Mouse (Mus musculus) kidney, postnatal 0 days (tissue): ENCODE measurements around the gene Ube2h. TPM values are rescaled to one million over a fixed set of nuclear protein-coding genes. Genes with fewer than 3 reads are reported as not detected.

Experiments used
- ATAC-seq: fragments of 200-750 bp; cut with Nextera tagmentation; replicated peaks from 2 replicates; pipeline ENCODE4 v1.8.0; 2017; ENCODE audit warnings: low read depth, moderate number of reproducible peaks, moderate TSS enrichment, moderate library complexity; ENCODE audit not compliant: low FRiP score
- DNase-seq: peaks from one replicate; pipeline ENCODE4 v3.0.0-alpha.2; 2016; ENCODE audit warnings: low spot score
- H3K27ac ChIP-seq: fragments of 300-500 bp; sonication (generic); 2 replicates; pipeline ENCODE4 v1.5.1; 2014; ENCODE audit warnings: mild to moderate bottlenecking
- H3K27me3 ChIP-seq: fragments of 300-500 bp; sonication (generic); 2 replicates; pipeline ENCODE4 v1.6.1; 2014; ENCODE audit warnings: low read length, mixed read lengths; ENCODE audit not compliant: insufficient read depth
- H3K36me3 ChIP-seq: fragments of 300-500 bp; sonication (generic); 2 replicates; pipeline ENCODE4 v1.6.1; 2014; ENCODE audit warnings: low read length, mixed read lengths; ENCODE audit not compliant: insufficient read depth
- H3K4me1 ChIP-seq: fragments of 300-500 bp; sonication (generic); replicated peaks from 2 replicates; pipeline ENCODE4 v1.6.1; 2014; ENCODE audit warnings: antibody characterized with exemption, low read length, mixed read lengths; ENCODE audit not compliant: insufficient read depth
- H3K4me2 ChIP-seq: fragments of 300-500 bp; sonication (generic); 2 replicates; pipeline ENCODE4 v1.6.1; 2014; ENCODE audit warnings: mild to moderate bottlenecking, low read length, moderate library complexity, mixed read lengths
- H3K4me3 ChIP-seq: fragments of 300-500 bp; sonication (generic); replicated peaks from 2 replicates; pipeline ENCODE4 v1.5.1; 2014; ENCODE audit warnings: low read depth, low read length
- H3K9ac ChIP-seq: fragments of 300-500 bp; sonication (generic); 2 replicates; pipeline ENCODE4 v1.6.1; 2014; ENCODE audit warnings: low read depth, low read length
- H3K9me3 ChIP-seq: fragments of 300-500 bp; sonication (generic); replicated peaks from 2 replicates; pipeline ENCODE4 v1.6.1; 2016; ENCODE audit warnings: low read length, inconsistent platforms, mixed read lengths
- CTCF ChIP-seq: IDR thresholded peaks from 2 replicates; pipeline ENCODE4 v1.5.1; 2016; ENCODE audit warnings: antibody characterized with exemption, low read depth, mild to moderate bottlenecking, moderate library complexity
- WGBS: fragments of 180-500 bp; shearing (Covaris S2); extraction: QIAGEN DNeasy Blood & Tissue Kit; methylation state at CpG from one replicate; pipeline ENCODE4 v1.1.7; 2014; 5-methylcytosine and 5-hydroxymethylcytosine counted together
- polyA plus RNA-seq: library from polyadenylated mRNA; unstranded; fragments of >200 nt; fragmentation: Nextera tagmentation; extraction: Ambion mirVana; gene quantifications from 2 replicates; pipeline ENCODE4 v1.2.1, GENCODE M21; 2015

Ube2h gene
- 38.2 and 38.7 TPM in 2 replicates for polyA plus RNA-seq

DNA sequence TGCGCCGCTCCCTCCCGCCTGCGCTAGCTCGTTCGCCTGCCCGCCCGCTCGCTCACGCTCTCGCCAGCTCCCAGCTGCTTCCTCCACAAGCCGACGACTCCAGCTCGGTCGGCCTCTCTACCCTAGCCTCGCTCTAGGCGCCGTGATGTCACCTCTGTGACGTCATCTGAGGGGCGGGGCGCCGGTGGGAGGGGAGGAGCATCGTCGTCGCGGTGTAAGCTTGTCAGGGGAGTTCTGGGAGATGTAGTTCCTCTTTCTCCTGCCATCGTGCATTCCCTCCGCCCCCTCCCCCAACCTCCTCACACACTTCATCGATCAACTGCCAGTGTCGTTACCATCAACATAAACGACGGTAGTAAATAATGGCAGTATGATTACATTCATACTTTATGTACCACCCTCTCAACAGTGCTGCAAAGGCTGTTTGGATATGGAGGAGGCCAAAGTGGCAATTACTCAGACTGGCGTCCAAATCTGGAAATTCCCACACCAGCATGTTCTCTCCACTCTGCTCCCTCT, at the start of gene Ube2h:
Gene Ube2h (minus strand): TSS at position 141 of the 519 bp plus-strand sequence.
- H3K9ac ChIP-seq, result peak within 1 kb of the TSS; percentile 81
- H3K4me1 ChIP-seq, result peaks cover 7% of the 10 kb centered on the region
- H3K9me3 ChIP-seq, result no peaks in the 10 kb centered on the region
- WGBS, result under 1% methylated on average over 33 of the region's 33 CpGs
- no peak for TF ChIP-seq CTCF
- DNase-seq (peak; percentile 96), ATAC-seq (peak; percentile 91)
- H3K4me2 ChIP-seq, result peak within 1 kb of the TSS; percentile 85
- peak within 1 kb of the TSS; percentile 93 for H3K27ac ChIP-seq
- no peaks in the 10 kb centered on the region for H3K27me3 ChIP-seq
- H3K36me3 ChIP-seq, result no peaks in the 10 kb centered on the region
- H3K4me3 ChIP-seq, result peak within 1 kb of the TSS; percentile 78

DNA sequence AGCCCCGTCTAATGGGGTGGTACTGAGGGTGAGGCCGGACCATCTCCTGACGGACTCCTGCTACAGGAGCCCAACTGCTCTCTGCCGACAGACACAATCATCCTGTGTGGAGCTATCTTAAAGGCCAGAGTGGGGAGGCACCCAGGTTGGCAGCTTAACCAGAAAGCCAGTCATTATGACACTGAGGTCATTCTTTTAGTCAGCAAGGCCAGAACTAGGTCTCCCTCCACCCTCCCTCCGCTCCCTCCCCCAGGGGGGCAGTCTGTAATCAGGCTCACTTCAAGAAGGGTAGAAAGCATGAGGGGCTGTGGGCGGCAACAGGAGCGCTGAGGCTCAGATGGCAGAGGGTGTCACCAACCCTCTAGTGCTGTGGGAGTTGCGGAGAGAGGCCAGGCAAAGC, 49.3 kb upstream of the Ube2h start:
- Histone ChIP-seq H3K9me3 (no peaks in the 10 kb centered on the region), H3K27ac (no peak overlapping the region), H3K27me3 (no peaks in the 10 kb centered on the region), H3K4me2 (no peak overlapping the region), H3K9ac (no peak overlapping the region), H3K4me3 (no peak overlapping the region), H3K36me3 (no peaks in the 10 kb centered on the region), H3K4me1 (peaks cover 9% of the 10 kb centered on the region)
- DNase-seq (no peak), ATAC-seq (no peak)
- WGBS, result 57% methylated on average over 8 of the region's 8 CpGs
- no peak for TF ChIP-seq CTCF

DNA sequence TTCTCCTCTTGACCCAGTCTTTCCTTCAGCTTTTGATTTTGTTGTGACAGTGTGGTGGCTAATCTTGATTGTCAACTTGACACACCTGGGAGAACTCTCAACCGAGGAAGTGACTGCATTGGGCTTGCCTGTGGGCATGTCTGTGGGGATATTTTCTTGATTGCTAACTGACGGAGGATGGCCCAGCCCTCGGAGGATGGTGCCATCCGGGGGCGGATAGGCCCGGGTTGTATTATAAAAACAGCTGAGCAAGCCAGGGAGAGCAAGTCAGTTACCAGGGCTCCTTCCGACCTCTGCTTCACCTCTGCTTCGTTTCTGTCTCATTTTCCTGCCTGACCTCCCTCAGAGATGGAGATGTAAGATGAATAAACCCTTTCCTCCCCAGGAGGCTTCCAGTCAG, 48.4 kb upstream of the Ube2h start:
- no peak for TF ChIP-seq CTCF
- H3K27me3 ChIP-seq, result no peaks in the 10 kb centered on the region
- H3K4me3 ChIP-seq, result no peak overlapping the region
- no peak for ATAC-seq
- H3K4me1 ChIP-seq, result peaks cover 9% of the 10 kb centered on the region
- no peaks in the 10 kb centered on the region for H3K36me3 ChIP-seq
- DNase-seq, result no peak
- no peak overlapping the region for H3K4me2 ChIP-seq
- H3K9me3 ChIP-seq, result no peaks in the 10 kb centered on the region
- WGBS, result 15% methylated on average over 8 of the region's 8 CpGs
- H3K9ac ChIP-seq, result no peak overlapping the region
- H3K27ac ChIP-seq, result no peak overlapping the region; the same call in 1 of the 2 replicates

DNA sequence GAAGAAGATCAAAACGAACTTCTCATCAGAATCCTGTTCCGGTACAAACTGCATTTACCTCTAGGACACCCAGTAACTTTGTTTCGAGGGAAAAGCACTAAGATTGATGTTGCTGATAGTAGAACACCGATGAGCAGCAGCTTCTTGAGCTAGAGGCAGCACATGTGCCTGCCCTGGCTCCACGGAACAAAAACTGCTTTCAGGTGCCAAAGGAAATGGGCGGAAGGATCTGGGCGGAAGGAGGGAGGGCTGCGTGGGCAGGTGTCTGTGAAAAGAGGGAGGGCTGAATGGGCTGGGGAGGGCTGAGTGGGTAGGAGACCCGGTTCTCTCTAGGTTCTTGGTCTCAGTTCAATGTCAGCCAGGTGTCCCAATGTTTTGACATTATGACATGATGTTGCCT, 47.0 kb upstream of the Ube2h start:
- 63% methylated on average over 9 of the region's 9 CpGs for WGBS
- ATAC-seq (no peak), DNase-seq (no peak)
- Histone ChIP-seq H3K27ac (no peak overlapping the region), H3K27me3 (no peaks in the 10 kb centered on the region), H3K36me3 (no peaks in the 10 kb centered on the region), H3K4me2 (no peak overlapping the region), H3K4me3 (no peak overlapping the region), H3K9me3 (no peaks in the 10 kb centered on the region), H3K4me1 (peaks cover 9% of the 10 kb centered on the region), H3K9ac (no peak overlapping the region)
- TF ChIP-seq CTCF, result no peak

DNA sequence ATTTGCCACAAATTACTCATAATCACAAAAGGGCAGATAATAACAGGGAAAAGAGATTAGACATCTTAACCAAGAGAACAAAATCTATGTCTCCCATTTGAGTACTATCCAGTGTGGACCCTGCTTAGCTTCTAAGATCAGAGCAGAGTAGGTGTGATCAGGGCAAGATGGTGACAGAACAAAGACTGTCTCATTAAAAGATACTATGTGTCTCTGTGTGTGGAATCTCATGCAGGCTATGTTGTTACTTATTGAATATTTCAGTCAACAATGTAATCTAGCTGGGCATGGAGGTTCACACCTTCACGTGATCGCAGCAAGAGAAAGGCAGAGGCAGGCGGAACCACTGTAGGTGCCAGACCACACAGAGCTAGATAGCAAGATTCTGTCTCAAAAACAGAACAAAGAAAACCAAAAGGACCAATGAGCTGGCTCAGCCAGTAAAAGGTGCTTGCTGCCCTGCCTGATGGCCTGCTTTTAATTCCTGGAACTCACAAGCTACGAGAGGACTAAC, 43.0 kb upstream of the Ube2h start:
- 83% methylated on average over 4 of the region's 4 CpGs for WGBS
- no peak overlapping the region for H3K27ac ChIP-seq
- no peak for TF ChIP-seq CTCF

DNA sequence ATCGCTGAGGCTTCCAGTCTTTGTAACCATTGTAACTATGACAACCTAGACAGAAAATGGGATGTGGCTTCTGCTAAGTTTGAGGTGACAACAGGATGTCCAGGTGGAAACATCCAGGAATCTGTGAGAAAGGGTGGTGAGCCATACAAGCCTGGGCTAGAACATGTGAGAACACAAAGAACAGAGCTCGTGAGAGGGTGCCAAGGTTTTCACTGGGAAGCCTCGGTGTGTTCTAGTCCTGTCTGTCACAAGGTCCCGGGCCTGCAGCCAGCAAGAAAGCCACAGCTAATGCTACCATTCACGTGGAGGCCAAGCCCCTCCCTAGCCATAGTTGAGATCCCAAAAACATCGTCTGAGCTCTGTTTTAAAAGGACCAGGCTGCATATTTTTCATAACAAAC, 42.4 kb upstream of the Ube2h start:
- H3K9ac ChIP-seq, result no peak overlapping the region
- H3K4me2 ChIP-seq, result no peak overlapping the region
- H3K9me3 ChIP-seq, result no peaks in the 10 kb centered on the region
- no peaks in the 10 kb centered on the region for H3K27me3 ChIP-seq
- 63% methylated on average over 6 of the region's 6 CpGs for WGBS
- H3K4me1 ChIP-seq, result no peaks in the 10 kb centered on the region
- no peak overlapping the region for H3K27ac ChIP-seq
- ATAC-seq, result no peak
- no peak for TF ChIP-seq CTCF
- H3K36me3 ChIP-seq, result no peaks in the 10 kb centered on the region
- no peak for DNase-seq
- no peak overlapping the region for H3K4me3 ChIP-seq

More for the DNA sequence above, 43.0 kb upstream of the Ube2h start:
- Histone ChIP-seq H3K36me3 (no peaks in the 10 kb centered on the region), H3K4me2 (no peak overlapping the region), H3K4me3 (no peak overlapping the region), H3K27me3 (no peaks in the 10 kb centered on the region), H3K9ac (no peak overlapping the region), H3K9me3 (no peaks in the 10 kb centered on the region), H3K4me1 (no peaks in the 10 kb centered on the region)
- DNase-seq (no peak), ATAC-seq (no peak)

DNA sequence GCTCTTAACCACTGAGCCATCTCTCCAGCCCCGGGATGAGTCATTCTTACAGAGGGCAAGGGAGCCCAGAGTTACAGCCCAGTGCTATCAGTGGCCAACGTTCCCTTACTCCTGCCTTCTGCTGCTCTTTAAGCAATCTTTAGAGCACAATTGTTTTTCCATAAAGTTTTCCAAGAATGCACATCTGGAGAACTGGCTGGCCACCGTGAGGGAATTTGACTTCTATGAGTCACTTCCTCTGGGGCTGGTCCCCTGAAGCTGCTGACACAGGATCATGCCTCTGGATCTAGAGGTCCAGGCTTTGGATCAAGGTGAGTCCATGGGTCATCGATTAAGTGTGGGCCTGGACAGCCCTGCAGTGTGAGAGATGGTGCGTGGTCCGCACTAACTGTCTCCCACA, 39.7 kb upstream of the Ube2h start:
- H3K36me3 ChIP-seq, result no peaks in the 10 kb centered on the region
- 37% methylated on average over 6 of the region's 6 CpGs for WGBS
- H3K27ac ChIP-seq, result no peak overlapping the region
- H3K4me2 ChIP-seq, result no peak overlapping the region
- H3K9ac ChIP-seq, result no peak overlapping the region
- no peaks in the 10 kb centered on the region for H3K9me3 ChIP-seq
- H3K4me3 ChIP-seq, result no peak overlapping the region
- H3K4me1 ChIP-seq, result no peaks in the 10 kb centered on the region
- DNase-seq, result peak; percentile 48
- no peaks in the 10 kb centered on the region for H3K27me3 ChIP-seq
- no peak for TF ChIP-seq CTCF
- ATAC-seq, result no peak
